Mouse (Mus musculus) forebrain, embryonic 12.5 days (tissue): Measurements from ENCODE around the gene 1700029H14Rik. TPM values are rescaled to one million over a fixed set of nuclear protein-coding genes. Genes with fewer than 3 reads are reported as not detected.

Experiments used
- ATAC-seq: fragments of 200-750 bp; cut with Nextera tagmentation; 2 replicates; pipeline ENCODE4 v1.8.0; 2017; ENCODE audit warnings: moderate TSS enrichment; ENCODE audit not compliant: low FRiP score
- H3K27ac ChIP-seq: fragments of 300-500 bp; sonication (generic); 2 replicates; pipeline ENCODE4 v1.5.1; 2016; ENCODE audit warnings: mild to moderate bottlenecking
- H3K27me3 ChIP-seq: fragments of 300-500 bp; sonication (generic); 2 replicates; pipeline ENCODE4 v1.6.1; 2016; ENCODE audit warnings: mild to moderate bottlenecking
- H3K36me3 ChIP-seq: fragments of 300-500 bp; sonication (generic); replicated peaks from 2 replicates; pipeline ENCODE4 v1.6.1; 2016; ENCODE audit warnings: mild to moderate bottlenecking
- H3K4me1 ChIP-seq: fragments of 300-500 bp; sonication (generic); 2 replicates; pipeline ENCODE4 v1.6.1; 2016
- H3K4me2 ChIP-seq: fragments of 300-500 bp; sonication (generic); 2 replicates; pipeline ENCODE4 v1.6.1; 2016; ENCODE audit warnings: mild to moderate bottlenecking, moderate library complexity
- H3K4me3 ChIP-seq: fragments of 300-500 bp; sonication (generic); replicated peaks from 2 replicates; pipeline ENCODE4 v1.5.1; 2016; ENCODE audit warnings: mild to moderate bottlenecking
- H3K9ac ChIP-seq: fragments of 300-500 bp; sonication (generic); 2 replicates; pipeline ENCODE4 v1.6.1; 2016; ENCODE audit warnings: mild to moderate bottlenecking
- H3K9me3 ChIP-seq: fragments of 300-500 bp; sonication (generic); 2 replicates; pipeline ENCODE4 v1.6.1; 2016
- WGBS: fragments of 180-500 bp; shearing (Covaris S2); methylation state at CpG from one replicate; pipeline ENCODE4 v1.1.7; 2016; 5-methylcytosine and 5-hydroxymethylcytosine counted together
- polyA plus RNA-seq: library from polyadenylated mRNA; unstranded; fragments of >200 nt; fragmentation: Nextera tagmentation; extraction: Ambion mirVana; gene quantifications from 2 replicates; pipeline ENCODE4 v1.2.1, GENCODE M21; 2016

1700029H14Rik gene
- polyA plus RNA-seq, 1 experiment from 2014 or later, result not detected

DNA sequence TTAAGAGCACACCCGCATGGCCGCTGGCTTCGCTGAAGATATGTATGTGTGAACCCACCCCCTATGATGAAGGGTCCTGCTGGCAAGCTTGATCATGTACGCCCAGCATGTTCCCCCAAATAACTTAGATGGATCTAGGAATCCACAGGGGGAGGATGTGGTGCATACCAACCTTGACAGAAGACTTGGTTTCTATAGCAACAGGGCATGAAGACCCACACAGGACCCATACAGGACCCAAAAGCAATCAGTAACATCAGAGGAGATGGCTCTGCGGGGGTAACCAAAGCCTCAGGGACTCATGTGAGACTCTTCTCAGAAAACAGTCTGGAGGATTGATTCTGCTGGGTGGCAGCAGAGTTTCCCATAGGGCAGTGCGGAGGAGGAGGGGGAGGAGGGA is 29.0 kb upstream of the 1700029H14Rik start:
- Histone ChIP-seq H3K4me2 (no peak overlapping the region), H3K36me3 (no peaks in the 10 kb centered on the region; the same call in 1 of the 2 replicates), H3K4me3 (no peak overlapping the region), H3K27ac (no peak overlapping the region), H3K27me3 (no peaks in the 10 kb centered on the region), H3K9me3 (no peaks in the 10 kb centered on the region), H3K9ac (no peak overlapping the region), H3K4me1 (no peaks in the 10 kb centered on the region)
- ATAC-seq, result no peak
- 87% methylated on average over 6 of the region's 6 CpGs for WGBS

DNA sequence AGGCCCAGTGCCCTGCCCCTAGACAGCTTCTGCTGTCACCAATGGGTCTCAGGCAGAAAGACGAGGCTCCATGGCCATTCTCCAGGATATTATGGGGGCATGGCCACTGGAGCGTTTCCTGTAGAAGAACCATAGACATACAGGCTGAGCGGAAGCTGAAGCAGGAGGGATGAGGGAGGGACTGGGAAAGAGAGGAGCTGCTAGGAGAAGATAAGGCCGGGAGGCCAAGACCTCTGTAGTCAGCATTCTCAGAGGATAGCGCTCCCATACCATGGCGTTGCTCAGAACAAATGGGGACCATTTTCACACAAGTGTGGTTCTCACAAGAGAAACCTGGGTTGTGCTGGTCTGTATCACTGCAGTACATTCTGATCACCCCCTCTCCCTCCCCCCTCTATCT is 26.8 kb upstream of the 1700029H14Rik start:
- H3K9me3 ChIP-seq, result no peaks in the 10 kb centered on the region
- 92% methylated on average over 6 of the region's 6 CpGs for WGBS
- no peak overlapping the region for H3K4me3 ChIP-seq
- no peak overlapping the region for H3K9ac ChIP-seq
- H3K27me3 ChIP-seq, result no peaks in the 10 kb centered on the region
- no peak overlapping the region for H3K4me2 ChIP-seq
- H3K4me1 ChIP-seq, result no peaks in the 10 kb centered on the region
- H3K36me3 ChIP-seq, result peaks cover 16% of the 10 kb centered on the region
- H3K27ac ChIP-seq, result no peak overlapping the region
- no peak for ATAC-seq

DNA sequence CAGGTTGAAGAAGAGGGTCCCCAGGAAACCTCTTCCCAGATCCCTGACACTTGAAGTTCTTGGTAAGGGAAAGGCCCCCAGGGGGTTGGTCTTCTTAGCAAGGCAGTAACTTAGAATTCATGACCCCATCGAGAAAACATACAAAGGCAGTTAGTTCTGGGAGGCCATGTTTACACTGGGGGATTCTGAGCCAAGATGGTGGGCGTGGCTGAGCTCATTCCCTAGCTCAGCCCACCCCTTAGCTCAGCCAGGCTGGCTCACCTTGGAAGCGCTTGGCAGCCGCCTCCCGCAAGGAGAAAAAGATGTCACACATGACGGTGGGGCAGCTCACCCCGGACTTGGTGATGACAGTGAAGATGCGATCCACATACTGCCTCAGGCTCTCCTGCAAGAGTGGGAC is 22.4 kb upstream of the 1700029H14Rik start:
- H3K27me3 ChIP-seq, result no peaks in the 10 kb centered on the region
- H3K4me3 ChIP-seq, result no peak overlapping the region
- H3K4me2 ChIP-seq, result no peak overlapping the region
- H3K9ac ChIP-seq, result no peak overlapping the region
- H3K9me3 ChIP-seq, result no peaks in the 10 kb centered on the region
- H3K27ac ChIP-seq, result no peak overlapping the region
- no peaks in the 10 kb centered on the region for H3K4me1 ChIP-seq
- peaks cover 38% of the 10 kb centered on the region for H3K36me3 ChIP-seq
- 85% methylated on average over 8 of the region's 8 CpGs for WGBS
- ATAC-seq, result no peak

DNA sequence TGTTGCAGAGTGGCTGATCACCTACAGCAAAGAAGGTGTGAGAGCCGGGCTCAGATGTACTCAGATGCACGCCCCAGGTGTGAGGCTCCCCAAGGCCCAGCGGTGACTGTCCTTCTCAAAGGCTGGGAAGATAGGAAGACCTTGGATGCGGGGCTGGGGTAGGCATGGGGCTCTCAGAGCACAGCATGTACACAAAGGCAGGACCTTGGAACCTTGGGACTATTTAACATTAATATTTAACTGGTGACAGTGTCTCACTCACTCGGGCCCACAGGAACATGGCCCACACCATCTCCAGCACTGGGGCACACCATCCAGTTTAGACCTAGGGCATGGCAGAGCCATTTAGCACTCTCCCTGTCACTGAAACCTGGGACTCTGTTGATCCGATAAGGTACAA is 15.6 kb upstream of the 1700029H14Rik start:
- 91% methylated on average over 6 of the region's 6 CpGs for WGBS

DNA sequence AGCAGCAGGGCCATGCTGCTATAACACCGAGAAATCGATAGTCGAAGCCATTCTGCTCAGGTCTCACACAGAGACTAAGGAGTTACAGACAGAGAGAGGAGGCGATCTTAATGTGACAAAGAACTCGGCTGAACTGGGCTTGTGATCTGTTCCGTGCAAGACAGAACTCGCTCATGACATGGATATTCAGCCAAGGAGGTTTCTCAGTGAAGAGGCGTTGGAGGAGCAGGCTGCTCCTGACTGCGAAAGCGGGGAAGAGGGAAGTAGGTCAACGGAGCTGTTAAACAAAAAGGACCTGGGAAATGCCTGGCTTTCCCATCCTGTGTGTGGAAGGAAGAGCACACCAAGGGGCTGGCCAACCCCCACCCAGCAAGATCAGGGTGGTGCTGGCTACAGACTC is 9.7 kb upstream of the 1700029H14Rik start:
- Histone ChIP-seq H3K4me1 (no peaks in the 10 kb centered on the region), H3K36me3 (peaks cover 21% of the 10 kb centered on the region), H3K9me3 (no peaks in the 10 kb centered on the region), H3K4me2 (no peak overlapping the region), H3K4me3 (no peak overlapping the region), H3K27me3 (no peaks in the 10 kb centered on the region), H3K27ac (no peak overlapping the region), H3K9ac (no peak overlapping the region)
- ATAC-seq, result no peak
- WGBS, result 91% methylated on average over 11 of the region's 11 CpGs

More for the DNA sequence above, 15.6 kb upstream of the 1700029H14Rik start:
- Histone ChIP-seq H3K4me2 (no peak overlapping the region), H3K9me3 (no peaks in the 10 kb centered on the region), H3K27me3 (no peaks in the 10 kb centered on the region), H3K9ac (no peak overlapping the region), H3K36me3 (peaks cover 42% of the 10 kb centered on the region), H3K4me3 (no peak overlapping the region), H3K4me1 (no peaks in the 10 kb centered on the region), H3K27ac (no peak overlapping the region)
- no peak for ATAC-seq

DNA sequence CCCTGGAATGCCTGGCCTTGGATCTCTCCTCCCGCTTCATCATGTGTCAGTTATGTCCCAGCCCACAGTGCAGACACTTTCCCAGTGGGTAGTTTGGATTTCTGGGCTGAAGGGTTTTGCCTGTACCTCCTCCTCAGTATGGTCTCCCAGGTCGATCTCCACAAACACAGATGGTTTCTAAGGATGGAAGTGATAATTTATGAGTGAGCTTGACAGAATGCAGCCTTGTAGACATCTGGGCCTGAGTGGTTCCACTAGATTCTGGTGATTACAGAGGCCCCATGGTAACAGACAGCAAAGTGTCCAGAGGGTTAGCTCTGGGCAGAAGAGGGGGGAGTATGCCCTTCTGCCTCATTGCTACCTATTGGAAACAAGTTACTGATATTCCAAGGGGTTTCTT is 4.7 kb downstream of the 1700029H14Rik start:
- 76% methylated on average over 2 of the region's 2 CpGs for WGBS
- Histone ChIP-seq H3K36me3 (no peaks in the 10 kb centered on the region), H3K27me3 (no peaks in the 10 kb centered on the region), H3K4me3 (no peak overlapping the region), H3K27ac (no peak overlapping the region), H3K4me2 (no peak overlapping the region), H3K9me3 (no peaks in the 10 kb centered on the region), H3K9ac (no peak overlapping the region), H3K4me1 (no peaks in the 10 kb centered on the region)
- ATAC-seq, result no peak

DNA sequence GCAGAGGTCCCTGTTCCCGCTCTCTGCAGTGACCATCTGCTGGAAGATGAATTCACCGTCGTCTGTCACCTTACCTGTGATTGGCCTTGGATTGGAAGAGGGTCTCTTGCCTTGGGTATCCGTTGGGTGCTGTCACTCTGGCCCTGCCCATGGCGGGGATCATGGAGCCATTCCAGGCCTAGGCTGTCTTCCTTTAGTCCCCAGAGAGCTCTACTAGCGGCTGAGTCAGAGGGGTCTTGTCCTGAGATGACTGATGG is 10.8 kb downstream of the 1700029H14Rik start:
- H3K27me3 ChIP-seq, result no peaks in the 10 kb centered on the region
- no peak overlapping the region for H3K4me2 ChIP-seq
- 0 out of 2 replicates have a peak, but pooled peaks cover 4% of the 10 kb centered on the region for H3K4me1 ChIP-seq
- no peak overlapping the region for H3K9ac ChIP-seq
- ATAC-seq, result no peak
- H3K9me3 ChIP-seq, result no peaks in the 10 kb centered on the region
- WGBS, result 94% methylated on average over 6 of the region's 6 CpGs
- H3K4me3 ChIP-seq, result no peak overlapping the region
- no peaks in the 10 kb centered on the region for H3K36me3 ChIP-seq
- H3K27ac ChIP-seq, result no peak overlapping the region

DNA sequence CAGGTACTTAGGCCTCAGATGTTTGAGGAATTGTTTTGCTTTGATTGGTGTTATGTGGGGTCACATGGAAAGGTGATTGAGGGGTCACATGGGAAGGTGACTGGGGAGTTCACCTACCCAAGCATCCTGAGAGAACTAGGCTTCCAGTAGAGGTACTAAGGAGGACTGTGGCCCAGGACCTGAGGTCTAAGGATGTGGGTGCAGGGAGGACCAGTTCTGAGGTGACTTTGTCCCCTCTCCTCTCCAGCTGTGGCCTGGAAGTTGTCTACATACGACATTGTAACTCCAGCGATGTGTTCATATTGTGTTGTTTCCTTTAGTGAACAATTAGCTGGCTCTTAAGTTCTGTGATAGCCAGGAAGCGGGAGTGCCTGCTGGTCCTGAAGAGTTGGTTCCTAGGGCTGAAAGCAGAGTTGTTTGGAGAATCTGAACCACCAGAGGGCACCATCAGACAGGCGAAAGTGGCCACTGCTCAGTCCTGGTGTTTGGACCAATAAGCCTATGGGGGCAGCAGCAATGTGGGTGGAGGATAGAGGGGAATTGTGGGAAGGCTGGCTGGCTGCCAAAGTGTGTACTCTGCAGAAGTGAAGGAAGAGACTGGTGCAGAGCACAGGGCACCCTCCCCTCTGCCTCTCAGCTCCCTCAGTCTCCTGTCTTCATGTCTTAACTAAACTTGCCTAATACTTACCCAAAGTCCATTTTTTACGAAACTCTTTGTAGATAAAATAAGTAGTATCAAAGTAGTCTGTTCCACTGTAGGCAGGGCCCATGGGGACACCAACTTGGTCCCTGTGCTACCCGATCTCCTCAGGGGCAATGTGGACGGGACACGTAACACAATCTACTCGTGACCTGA is 11.3 kb downstream of the 1700029H14Rik start:
- no peaks in the 10 kb centered on the region for H3K36me3 ChIP-seq
- H3K9me3 ChIP-seq, result no peaks in the 10 kb centered on the region
- 0 out of 2 replicates have a peak, but pooled peaks cover 4% of the 10 kb centered on the region for H3K4me1 ChIP-seq
- H3K9ac ChIP-seq, result no peak overlapping the region
- no peak overlapping the region for H3K27ac ChIP-seq
- no peak overlapping the region for H3K4me3 ChIP-seq
- peak; percentile 94 for ATAC-seq
- H3K4me2 ChIP-seq, result no peak overlapping the region
- no peaks in the 10 kb centered on the region for H3K27me3 ChIP-seq
- 63% methylated on average over 9 of the region's 9 CpGs for WGBS

DNA sequence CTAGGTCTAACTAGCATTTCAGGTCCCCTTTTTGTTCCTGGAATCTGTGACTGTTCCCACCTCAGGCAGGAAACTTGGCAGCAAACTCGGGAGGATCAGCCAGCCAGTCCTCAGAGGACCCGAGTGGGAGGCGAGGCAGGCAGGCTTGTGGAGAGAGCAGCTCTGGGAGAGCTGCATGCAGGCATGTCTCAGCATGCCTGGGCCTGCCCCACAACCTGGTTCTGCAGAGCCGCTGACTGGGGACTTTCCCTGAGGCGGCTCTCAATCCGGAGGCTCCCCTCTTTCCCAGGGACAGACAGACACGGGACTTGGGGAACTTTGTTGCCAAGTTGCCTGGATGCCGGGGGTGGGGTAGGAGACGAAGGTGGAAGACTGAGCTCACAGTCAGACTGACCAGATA is 13.4 kb downstream of the 1700029H14Rik start:
- 58% methylated on average over 9 of the region's 9 CpGs for WGBS
- Histone ChIP-seq H3K4me1 (0 out of 2 replicates have a peak, but pooled peaks cover 4% of the 10 kb centered on the region), H3K36me3 (no peaks in the 10 kb centered on the region), H3K9me3 (peaks cover 8% of the 10 kb centered on the region; the same call in 1 of the 2 replicates), H3K27me3 (no peaks in the 10 kb centered on the region), H3K9ac (no peak overlapping the region), H3K4me3 (no peak overlapping the region), H3K4me2 (no peak overlapping the region), H3K27ac (no peak overlapping the region)
- no peak for ATAC-seq

DNA sequence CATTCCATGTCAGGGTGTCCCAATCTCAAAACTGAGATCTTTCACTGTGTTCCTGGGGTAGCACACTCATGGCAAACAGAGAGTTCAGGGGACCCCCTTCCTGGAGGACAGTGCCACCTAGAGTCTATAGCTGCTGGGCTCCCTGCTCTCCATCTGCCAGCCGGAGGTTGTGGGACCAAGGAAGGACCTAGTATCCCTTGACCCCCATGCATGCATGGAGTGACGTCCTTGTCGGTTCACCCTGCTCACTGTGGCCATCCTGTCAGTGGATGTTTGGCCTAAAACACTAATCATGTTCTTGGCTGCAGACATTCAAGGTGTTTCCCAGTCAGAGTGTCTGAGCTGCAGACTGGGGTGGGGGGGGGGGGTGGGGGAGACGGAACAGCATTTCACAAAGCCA is 14.0 kb downstream of the 1700029H14Rik start:
- H3K9me3 ChIP-seq, result peaks cover 10% of the 10 kb centered on the region; the same call in 1 of the 2 replicates
- no peaks in the 10 kb centered on the region for H3K27me3 ChIP-seq
- H3K36me3 ChIP-seq, result no peaks in the 10 kb centered on the region
- H3K4me2 ChIP-seq, result no peak overlapping the region
- H3K4me3 ChIP-seq, result no peak overlapping the region
- H3K4me1 ChIP-seq, result 0 out of 2 replicates have a peak, but pooled peaks cover 4% of the 10 kb centered on the region
- H3K27ac ChIP-seq, result no peak overlapping the region
- 55% methylated on average over 4 of the region's 4 CpGs for WGBS
- no peak overlapping the region for H3K9ac ChIP-seq
- ATAC-seq, result no peak

DNA sequence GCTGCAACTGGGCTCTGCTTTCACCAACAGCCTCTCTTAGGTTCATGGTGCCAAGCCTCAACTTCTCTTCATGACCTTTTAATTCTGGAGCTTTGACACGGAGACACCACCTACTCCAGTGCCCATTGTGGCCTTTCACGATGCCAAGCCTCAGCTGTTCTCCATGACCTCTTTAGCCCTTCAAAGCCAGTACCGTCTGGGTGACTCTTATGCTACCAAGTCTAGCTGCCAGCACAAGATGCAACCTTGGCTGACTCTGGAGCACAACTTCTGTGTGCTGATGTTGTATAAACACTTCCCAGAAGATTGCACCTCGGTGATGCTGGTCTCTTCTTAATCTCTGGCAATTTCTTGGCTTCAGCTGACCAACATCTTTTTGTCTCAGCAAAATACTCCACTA is 15.8 kb downstream of the 1700029H14Rik start:
- Histone ChIP-seq H3K4me1 (0 out of 2 replicates have a peak, but pooled peaks cover 4% of the 10 kb centered on the region), H3K4me2 (no peak overlapping the region), H3K27me3 (no peaks in the 10 kb centered on the region), H3K36me3 (no peaks in the 10 kb centered on the region), H3K9me3 (peaks cover 10% of the 10 kb centered on the region; the same call in 1 of the 2 replicates), H3K4me3 (no peak overlapping the region), H3K9ac (no peak overlapping the region), H3K27ac (no peak overlapping the region)
- no peak for ATAC-seq
- WGBS, result 90% methylated on average over 4 of the region's 4 CpGs

DNA sequence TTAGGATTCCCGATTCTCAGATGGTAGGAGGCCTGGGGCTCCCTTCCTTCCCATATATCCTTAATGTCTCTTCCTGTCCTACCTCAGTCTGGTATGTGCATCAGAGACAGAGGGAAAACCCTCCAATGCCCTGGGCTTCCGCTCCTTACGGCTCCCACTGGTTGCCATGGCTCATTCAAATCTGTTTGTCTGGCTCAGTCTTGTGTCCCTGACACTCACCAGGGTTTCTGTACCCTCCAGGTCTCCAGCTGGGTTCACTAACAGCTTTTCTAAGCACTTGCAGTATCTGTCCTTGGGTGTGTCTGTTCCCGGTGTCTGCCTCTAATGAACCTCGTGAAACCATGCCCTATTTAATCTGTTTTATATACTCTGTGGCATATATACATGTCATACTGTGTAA is 20.7 kb downstream of the 1700029H14Rik start:
- ATAC-seq, result no peak
- Histone ChIP-seq H3K9ac (no peak overlapping the region), H3K36me3 (no peaks in the 10 kb centered on the region), H3K4me1 (no peaks in the 10 kb centered on the region), H3K4me2 (no peak overlapping the region), H3K9me3 (peaks cover 10% of the 10 kb centered on the region; the same call in 1 of the 2 replicates), H3K27me3 (no peaks in the 10 kb centered on the region), H3K4me3 (no peak overlapping the region), H3K27ac (no peak overlapping the region)
- 74% methylated on average over 5 of the region's 5 CpGs for WGBS

DNA sequence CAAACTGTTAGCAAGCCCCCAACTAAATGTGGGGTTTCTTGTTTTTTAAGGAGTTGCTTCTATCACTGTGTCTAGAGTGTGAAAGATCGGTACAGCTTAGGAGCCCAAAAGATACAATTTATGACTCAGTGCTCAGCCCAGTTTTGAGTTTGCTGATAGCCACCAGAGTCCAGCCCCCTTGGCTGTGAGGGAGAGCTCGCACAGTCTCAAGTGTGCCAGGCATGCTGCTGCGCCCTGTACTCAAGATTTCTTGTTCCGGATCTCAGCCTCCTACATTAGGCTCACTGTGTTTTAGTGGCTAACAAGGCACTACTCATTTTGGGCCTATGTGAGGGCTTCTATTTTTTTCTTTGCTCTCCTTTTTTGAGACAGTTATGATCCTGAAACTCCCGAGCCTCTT is 22.1 kb downstream of the 1700029H14Rik start:
- Histone ChIP-seq H3K27me3 (no peaks in the 10 kb centered on the region), H3K4me1 (no peaks in the 10 kb centered on the region), H3K9me3 (peaks cover 6% of the 10 kb centered on the region; the same call in 1 of the 2 replicates), H3K36me3 (no peaks in the 10 kb centered on the region), H3K9ac (no peak overlapping the region), H3K27ac (no peak overlapping the region), H3K4me3 (no peak overlapping the region), H3K4me2 (no peak overlapping the region)
- ATAC-seq, result no peak
- 85% methylated on average over 5 of the region's 5 CpGs for WGBS
